Mouse (Mus musculus) cerebellum, adult 9-11 months (tissue): ENCODE data around the gene Npm1.

ENCODE experiments used
- DNase-seq: peaks from one replicate; pipeline ENCODE4 v3.0.0; 2022

Gene Npm1

DNA sequence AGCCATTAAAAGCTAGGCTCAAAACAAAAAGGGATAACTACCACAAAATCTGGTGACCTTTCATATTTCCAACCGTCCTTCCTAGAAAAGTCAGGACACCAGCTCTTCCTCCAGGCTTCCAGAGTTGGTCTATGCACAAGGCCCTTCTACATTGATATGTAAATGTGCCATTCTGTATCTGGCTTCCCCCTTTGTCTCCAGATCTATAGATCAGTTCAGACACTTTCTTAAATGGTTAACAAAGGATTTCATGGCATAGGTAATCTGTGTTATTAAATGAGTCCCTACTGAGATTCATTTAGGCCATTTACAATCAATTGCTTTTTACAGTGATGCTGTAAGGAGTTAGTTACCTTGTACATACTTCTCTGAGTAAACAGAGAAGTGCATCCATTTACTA is 16.8 kb upstream of the Npm1 start:
- no peak for DNase-seq

- DNase-seq = peak; percentile 52
Measured at GRCm38 (mm10) chr11:33176525-33177245, 13.7 kb upstream of the Npm1 start.

DNA sequence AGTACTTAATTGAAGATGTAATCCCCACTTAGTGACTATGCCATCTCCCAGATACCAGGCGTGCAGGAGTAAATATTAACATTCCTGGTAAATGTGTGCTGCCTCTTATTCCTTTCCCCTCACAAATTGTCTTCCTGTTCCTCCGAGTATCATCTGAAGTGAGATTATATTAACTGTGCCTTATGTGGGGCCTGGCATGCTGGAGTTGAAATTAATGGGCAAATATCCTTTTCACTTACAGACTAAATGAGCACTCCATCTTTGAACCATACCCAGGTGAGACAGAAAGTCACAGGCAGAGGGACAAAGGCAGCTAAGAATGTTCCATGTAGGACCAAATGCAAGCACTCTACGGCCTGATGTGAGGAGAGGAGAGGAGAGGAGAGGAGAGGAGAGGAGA is 12.8 kb upstream of the Npm1 start:
- DNase-seq = no peak

DNA sequence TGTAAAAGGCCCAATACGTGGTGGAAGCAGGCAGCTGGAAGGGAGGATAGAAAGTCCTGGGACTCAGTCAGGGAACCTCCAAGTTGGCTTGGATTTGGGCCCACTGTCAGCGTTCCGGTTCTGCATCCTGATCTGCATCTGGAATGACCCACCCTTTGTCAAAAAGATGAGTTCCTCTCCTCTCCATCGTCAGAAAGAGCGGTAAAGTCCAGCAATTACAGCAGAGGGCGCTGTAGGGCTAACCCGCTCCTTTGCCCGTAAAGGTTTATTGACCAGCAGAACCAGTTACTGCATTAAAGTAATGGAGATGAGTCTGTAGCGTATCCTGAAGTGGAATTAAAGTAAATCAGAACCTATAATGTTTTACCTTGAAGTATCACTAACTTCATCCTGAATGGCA is 7.5 kb upstream of the Npm1 start:
- DNase-seq = peak; percentile 37

- DNase-seq = peak; percentile 74
Measured at GRCm38 (mm10) chr11:33162211-33162997, 602 bp downstream of the Npm1 start.

GRCm38 (mm10) chr11:33159741-33160140 is 3.3 kb downstream of the Npm1 start:
- DNase-seq = no peak

DNA sequence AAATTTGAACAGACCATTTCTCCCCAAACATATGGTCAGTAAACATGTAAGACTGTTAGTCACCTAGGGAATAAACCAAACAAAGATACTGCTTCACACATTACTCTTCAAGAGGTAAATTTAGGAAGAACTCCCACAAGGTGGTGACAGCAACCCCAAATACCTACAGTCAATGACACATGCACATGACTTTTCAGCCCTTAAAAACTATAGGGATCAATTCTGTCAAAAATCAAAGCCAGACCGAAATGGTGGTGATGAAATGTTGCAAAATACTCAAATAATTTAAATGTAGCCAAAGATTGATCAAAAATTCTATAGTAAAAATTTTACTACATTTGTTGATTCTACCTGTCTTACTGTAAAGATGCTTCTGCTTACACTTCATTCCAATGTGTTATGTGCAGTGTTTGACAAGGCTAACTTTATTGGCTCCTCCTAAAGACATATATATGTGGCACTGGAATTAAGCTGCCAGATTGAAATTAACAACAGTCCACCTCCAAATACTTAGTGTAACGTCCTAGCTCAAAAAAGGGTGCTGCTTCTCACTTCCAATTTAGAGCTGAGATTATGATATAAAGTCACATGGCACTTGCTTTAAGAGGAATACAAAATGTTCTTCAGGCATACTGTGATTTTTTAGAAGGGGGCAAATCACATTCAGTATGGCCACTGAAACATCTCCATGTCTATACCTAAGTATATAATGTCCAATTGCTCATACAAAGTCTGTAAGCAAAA is 5.4 kb downstream of the Npm1 start:
- no peak for DNase-seq

DNA sequence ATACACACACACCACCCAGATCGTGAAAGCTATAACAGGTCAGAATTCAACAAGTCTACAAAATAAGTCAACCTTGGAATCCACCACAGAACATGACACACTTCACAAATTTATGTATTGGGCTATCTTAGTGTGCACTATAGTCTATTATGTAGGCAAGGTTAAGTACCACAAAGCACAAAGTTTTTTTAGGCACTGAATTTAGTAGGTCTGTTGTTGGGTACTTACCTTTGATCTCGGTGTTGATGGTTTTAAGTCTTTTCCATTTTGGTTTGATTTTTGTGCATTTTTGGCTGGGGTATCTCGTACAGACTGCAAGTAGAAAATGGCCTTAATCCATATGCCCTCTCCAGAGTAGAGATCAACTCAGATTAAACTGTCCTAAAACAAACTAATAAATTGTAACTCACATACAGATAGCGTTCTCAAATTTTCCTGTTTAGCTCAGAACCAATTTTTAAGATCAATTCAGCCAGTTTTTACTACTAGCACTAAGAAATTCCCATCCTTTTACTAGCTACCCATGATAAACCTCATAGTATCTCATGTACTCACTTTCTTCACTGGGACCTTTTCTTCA is 6.5 kb downstream of the Npm1 start:
- DNase-seq = no peak

GRCm38 (mm10) chr11:33154459-33154858 is 8.5 kb downstream of the Npm1 start:
- no peak for DNase-seq

GRCm38 (mm10) chr11:33152997-33153396 is 10.0 kb downstream of the Npm1 start:
- DNase-seq = no peak

GRCm38 (mm10) chr11:33151780-33152145 is 11.2 kb downstream of the Npm1 start:
- DNase-seq = no peak

- no peak for DNase-seq
Measured at GRCm38 (mm10) chr11:33151128-33151779, 11.8 kb downstream of the Npm1 start.

- DNase-seq = no peak
Measured at GRCm38 (mm10) chr11:33150364-33150763, 12.6 kb downstream of the Npm1 start.

GRCm38 (mm10) chr11:33149453-33149852 is 13.6 kb downstream of the Npm1 start:
- no peak for DNase-seq

GRCm38 (mm10) chr11:33149088-33149436 is 13.9 kb downstream of the Npm1 start:
- no peak for DNase-seq

- peak; percentile 69 for DNase-seq
Measured at GRCm38 (mm10) chr11:33148338-33149087, 14.5 kb downstream of the Npm1 start.

DNA sequence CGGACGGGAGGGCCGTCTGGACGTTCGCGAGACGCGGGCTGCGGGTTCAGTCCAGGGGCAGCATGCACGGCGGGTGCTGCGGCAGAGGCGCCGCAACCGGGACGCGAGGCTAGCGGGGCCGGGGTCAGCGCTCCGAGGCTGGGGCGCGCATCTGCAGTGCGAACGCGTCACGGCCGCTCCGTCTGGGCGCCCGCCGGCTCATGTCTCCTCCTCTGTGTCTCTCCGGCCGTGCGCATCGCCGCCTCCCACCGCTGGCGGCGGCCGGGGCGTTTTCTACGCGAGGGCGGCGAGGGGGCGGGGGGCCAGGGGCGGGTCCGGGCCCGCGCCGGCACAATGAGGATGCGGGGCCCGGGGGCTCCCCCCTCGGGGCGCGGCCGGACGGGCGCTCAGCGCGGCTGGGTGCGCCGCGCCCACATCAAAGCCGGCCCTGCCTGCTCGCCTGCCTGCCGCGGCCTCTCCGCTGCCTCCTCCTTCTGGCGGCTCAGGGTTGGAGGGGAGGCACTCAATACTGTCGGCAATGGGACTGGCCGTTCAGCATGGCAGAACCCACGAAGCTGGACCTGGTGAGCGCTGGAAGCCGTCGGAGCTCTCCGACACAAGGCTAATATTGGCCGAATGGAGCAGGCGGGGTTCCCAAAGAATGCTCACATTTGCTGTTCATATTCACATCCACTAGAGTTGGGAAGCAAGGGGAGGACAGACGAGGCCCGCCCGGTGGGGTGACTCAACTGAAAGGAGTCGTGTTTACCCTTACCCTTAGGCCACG is 15.3 kb downstream of the Npm1 start:
- no peak for DNase-seq

GRCm38 (mm10) chr11:33147171-33147571 is 15.8 kb downstream of the Npm1 start, which contains the start of gene Fgf18:
Fgf18 (minus strand) TSS chr11:33147400.
- no peak for DNase-seq

- peak; percentile 40 for DNase-seq
Measured at GRCm38 (mm10) chr11:33146651-33147131, 16.3 kb downstream of the Npm1 start.

- peak; percentile 63 for DNase-seq
Measured at GRCm38 (mm10) chr11:33146143-33146497, 16.9 kb downstream of the Npm1 start.
